Mouse (Mus musculus) bone marrow, adult 2 months (tissue): ENCODE data around the gene Sphk2. TPM values are rescaled to one million over a fixed set of nuclear protein-coding genes. Genes with fewer than 3 reads are reported as not detected.

Experiments
- H3K27ac ChIP-seq: fragments of 200-500 bp; 2 replicates; pipeline ENCODE4 v1.5.1; 2012; ENCODE audit warnings: low read depth, mild to moderate bottlenecking, control low read depth, inconsistent platforms, low read length; ENCODE audit not compliant: control insufficient read depth, poor library complexity, insufficient read depth
- H3K4me1 ChIP-seq: fragments of 200-500 bp; 2 replicates; pipeline ENCODE4 v1.6.1; 2011; ENCODE audit warnings: low read length; ENCODE audit not compliant: control insufficient read depth, insufficient read depth
- H3K4me3 ChIP-seq: fragments of 200-500 bp; replicated peaks from 2 replicates; pipeline ENCODE3; 2011; ENCODE audit warnings: mild to moderate bottlenecking, low read depth, low read length, control low read depth; ENCODE audit not compliant: control insufficient read depth
- CTCF ChIP-seq: fragments of 200-500 bp; IDR thresholded peaks from 2 replicates; pipeline ENCODE4 v1.5.1; 2011; ENCODE audit warnings: low read length, control low read depth; ENCODE audit not compliant: control insufficient read depth, insufficient read depth
- POLR2A ChIP-seq: fragments of 200-500 bp; IDR thresholded peaks from 2 replicates; pipeline ENCODE4 v1.6.1; 2011; ENCODE audit warnings: low read depth, mild to moderate bottlenecking, control low read depth, low read length, borderline replicate concordance; ENCODE audit not compliant: control insufficient read depth
- WGBS: fragments of 180-500 bp; shearing (Covaris S2); methylation state at CpG from one replicate; pipeline ENCODE4 v1.1.7; 2018; 5-methylcytosine and 5-hydroxymethylcytosine counted together
- polyA plus RNA-seq: library from polyadenylated mRNA; stranded (reverse); fragments of >200 nt; gene quantifications from 2 replicates; pipeline ENCODE4 v1.2.4, GENCODE M21; 2011; ENCODE audit warnings: low replicate concordance; ENCODE audit not compliant: missing spikeins, insufficient read depth, insufficient read length

Sphk2 gene
- polyA plus RNA-seq, 1 experiment, result 24.4 TPM

DNA sequence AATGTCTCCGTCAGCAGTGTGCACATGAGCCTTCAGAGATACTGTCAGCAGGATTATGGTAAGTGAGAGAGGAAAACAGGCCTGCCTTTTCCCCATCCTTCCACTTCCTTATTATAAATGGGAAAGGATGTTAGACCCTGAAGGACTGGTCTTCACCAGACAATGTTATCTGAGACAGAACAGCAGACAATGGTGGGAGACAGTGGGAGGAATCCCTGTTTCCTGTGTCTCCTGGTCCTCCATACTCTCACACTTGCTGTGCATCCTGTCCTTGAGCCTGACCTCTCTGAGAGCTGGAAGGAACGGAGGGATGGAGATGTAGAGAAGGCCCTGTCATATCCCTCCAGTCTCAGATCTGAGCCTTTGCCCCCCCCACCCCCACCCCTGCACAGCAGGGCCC lies 25.4 kb downstream of the Sphk2 start:
- no peaks in the 10 kb centered on the region for H3K4me1 ChIP-seq
- no peak overlapping the region for H3K27ac ChIP-seq
- no peak for TF ChIP-seq POLR2A
- no peak for TF ChIP-seq CTCF
- 81% methylated on average over 2 of the region's 2 CpGs for WGBS
- no peak overlapping the region for H3K4me3 ChIP-seq

DNA sequence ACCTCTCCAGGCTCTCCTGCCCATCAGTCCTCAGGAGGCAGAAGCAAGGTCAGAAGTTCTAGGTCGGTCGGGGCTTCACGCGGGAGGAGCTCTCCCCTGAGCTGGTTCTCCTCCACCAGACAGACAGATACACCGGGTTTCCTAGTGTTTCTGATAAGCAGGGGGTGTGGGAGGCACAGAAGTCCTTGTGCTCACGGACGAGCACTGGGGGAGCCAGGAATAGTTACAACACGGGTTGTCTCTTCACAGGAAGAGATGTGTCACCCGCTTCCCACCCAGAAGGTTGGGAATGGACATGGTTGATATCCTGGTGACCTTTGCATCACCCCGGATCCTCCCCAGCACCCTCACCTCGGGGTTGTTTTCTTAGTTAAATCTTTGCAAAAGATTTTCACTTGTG lies 28.0 kb downstream of the Sphk2 start:
- TF ChIP-seq POLR2A (no peak), CTCF (no peak)
- no peak overlapping the region for H3K4me3 ChIP-seq
- no peaks in the 10 kb centered on the region for H3K4me1 ChIP-seq
- 73% methylated on average over 11 of the region's 11 CpGs for WGBS
- H3K27ac ChIP-seq, result no peak overlapping the region

DNA sequence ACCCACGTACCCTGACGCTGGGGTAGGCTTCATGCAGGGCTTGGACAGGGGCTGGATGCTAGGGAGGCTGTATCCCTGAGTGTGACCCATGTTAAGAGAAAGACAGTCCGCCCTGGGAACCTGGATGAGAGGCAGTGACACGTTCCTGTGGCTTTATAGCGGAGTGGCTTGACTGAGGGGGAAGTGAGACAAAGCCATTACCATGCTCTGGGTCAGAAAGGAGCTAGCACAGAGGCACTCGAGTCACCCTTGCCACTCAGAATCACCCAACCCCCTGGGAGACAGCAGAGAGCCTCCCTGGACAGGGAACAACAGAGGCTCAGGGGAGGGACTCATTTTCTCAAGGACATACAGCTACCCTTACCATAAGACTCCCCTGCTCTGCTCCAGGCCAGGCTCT lies 28.7 kb downstream of the Sphk2 start:
- Histone ChIP-seq H3K27ac (no peak overlapping the region), H3K4me1 (no peaks in the 10 kb centered on the region), H3K4me3 (no peak overlapping the region)
- no peak for TF ChIP-seq CTCF
- no peak for TF ChIP-seq POLR2A
- WGBS, result 48% methylated on average over 6 of the region's 6 CpGs

DNA sequence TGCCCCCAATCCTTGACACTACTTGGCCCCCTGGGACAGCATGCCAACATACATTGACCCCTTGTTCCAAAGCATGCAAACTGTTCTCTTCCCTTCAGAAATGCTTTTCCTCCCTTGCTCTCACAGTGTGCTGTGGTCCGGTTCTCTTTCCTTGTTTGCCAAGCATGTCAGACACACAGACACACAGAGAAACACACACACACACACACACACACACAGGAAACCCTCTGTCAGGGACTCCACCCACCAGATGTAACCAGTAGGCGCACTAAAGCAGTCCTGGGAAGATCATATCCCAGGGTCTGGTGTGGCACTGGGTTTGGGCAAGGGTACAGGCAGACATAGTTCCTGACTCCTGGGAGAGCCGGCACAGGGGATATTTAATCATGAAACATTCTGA lies 31.0 kb downstream of the Sphk2 start:
- H3K4me3 ChIP-seq, result no peak overlapping the region
- H3K27ac ChIP-seq, result no peak overlapping the region
- TF ChIP-seq POLR2A (no peak), CTCF (no peak)
- H3K4me1 ChIP-seq, result no peaks in the 10 kb centered on the region; the same call in 1 of the 2 replicates
- 53% methylated on average over 3 of the region's 3 CpGs for WGBS

DNA sequence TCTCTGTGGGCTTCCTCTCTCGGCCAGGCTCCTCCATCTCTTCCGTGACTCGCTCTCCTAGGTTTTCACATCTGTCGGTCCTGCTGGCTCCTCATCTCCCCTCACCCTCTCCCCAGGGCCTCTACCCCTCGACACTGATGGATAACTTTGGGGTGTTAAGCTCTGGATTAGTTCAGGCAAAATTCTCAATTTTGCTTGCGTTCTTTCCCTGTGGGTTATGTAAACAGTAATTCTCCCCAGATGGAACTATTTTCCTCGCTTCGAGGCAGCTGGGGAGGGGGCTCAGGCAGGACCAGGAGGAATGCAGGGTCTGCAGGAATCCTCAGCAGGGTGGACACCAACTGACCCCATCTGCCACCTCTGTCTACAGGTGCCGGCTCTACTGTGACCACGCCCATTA lies 32.0 kb downstream of the Sphk2 start:
- TF ChIP-seq POLR2A, result no peak
- no peak for TF ChIP-seq CTCF
- peaks cover 4% of the 10 kb centered on the region; the same call in 1 of the 2 replicates for H3K4me1 ChIP-seq
- 81% methylated on average over 10 of the region's 10 CpGs for WGBS

DNA sequence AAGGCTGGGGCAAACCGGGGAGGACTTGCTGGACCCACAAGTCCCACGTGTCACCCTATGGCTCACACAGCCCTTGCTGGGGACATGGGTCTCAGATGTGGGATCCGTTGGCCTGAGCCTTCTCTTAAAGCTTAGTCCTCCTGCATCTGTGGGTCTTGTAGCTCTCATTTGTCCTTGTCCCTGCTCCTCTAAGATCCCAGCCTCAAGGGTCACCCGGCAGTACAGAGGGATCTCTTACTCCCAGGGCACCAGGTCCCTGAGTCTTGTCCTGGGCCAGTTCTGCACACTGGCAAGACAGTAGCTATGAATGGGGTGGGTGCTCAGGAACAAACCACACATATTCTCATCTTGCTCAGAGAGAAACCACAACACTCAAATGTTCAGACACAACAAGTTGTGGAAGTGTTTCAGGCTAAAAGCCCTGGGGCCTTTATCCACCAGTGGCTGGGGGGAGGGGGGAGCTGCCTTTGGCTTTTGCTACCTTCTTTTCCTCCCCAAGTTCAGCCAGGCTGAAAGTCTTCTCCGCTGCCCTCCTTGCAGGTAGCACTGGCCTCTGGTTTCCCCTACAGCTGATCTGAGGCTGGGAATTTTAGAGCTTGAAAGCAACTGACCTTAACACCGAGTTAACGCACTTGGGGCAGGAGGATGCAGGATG lies 34.3 kb downstream of the Sphk2 start, which contains the start of gene Ntn5:
TSS of gene Ntn5 (plus strand) at position 627 of the 655 bp plus-strand sequence.
- Histone ChIP-seq H3K4me1 (peaks cover 4% of the 10 kb centered on the region; the same call in 1 of the 2 replicates), H3K4me3 (no peak within 1 kb of the TSS), H3K27ac (no peak within 1 kb of the TSS)
- TF ChIP-seq CTCF, result no peak
- no peak for TF ChIP-seq POLR2A
- WGBS, result 83% methylated on average over 7 of the region's 7 CpGs

More for the DNA sequence above, 32.0 kb downstream of the Sphk2 start:
- Histone ChIP-seq H3K27ac (no peak overlapping the region), H3K4me3 (no peak overlapping the region)

DNA sequence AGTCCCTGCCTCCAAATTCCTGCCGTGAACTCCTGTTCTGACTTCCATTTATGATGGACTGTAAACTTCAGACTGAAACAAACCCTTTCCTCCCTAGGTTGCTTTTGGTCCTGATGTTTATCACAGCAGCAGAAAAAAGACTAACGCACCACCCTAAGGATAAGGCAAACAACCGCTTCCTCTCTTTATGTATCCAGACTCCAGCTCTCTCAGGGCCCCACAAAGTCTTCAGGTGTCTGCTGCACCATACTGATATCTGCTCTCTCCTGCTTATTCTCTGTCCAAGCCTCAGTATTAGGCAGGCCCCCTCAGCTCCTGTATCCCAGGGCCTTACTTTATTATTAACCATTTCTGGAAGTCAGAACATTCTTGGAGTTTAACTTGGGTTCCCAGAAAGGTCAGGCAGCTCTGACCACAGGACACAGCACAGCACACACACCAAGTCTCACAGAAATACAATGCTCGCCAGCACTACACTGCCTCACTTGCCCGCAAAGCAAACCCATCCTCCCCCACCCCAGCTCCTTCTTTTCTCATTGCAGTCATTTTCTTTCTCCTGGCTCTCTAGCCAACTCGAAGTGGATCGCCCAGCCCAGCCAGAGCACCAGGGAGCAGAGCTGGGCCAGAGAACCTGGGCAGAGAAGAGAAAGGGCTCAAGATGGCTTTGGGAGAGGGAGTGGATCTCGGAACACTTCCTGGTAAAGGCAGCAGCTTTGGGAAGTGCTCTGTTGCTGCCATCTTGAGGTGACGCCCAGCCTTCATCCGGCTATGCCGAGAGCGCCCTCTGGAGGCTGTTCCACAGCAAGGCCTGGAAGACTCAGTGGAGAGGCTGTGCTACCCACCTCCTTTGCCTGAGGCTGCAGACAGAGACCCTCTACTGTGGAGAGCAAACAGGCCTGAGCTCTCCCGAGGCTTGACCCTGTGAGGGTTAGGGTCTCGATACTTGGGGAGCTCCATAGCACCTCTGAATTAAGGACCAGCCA lies 35.4 kb downstream of the Sphk2 start:
- Histone ChIP-seq H3K4me3 (no peak overlapping the region), H3K4me1 (peaks cover 4% of the 10 kb centered on the region; the same call in 1 of the 2 replicates), H3K27ac (0 out of 2 replicates have a peak overlapping the region, but pooled peaks have one; percentile 5)
- 42% methylated on average over 14 of the region's 14 CpGs for WGBS
- peak; percentile 95 for TF ChIP-seq CTCF
- TF ChIP-seq POLR2A, result no peak
